Mouse (Mus musculus) C3H10T1/2 (cell line): ENCODE results near the gene Tex44. TPM values are rescaled to one million over a fixed set of nuclear protein-coding genes. Genes with fewer than 3 reads are reported as not detected.

Experiments used
- polyA plus RNA-seq, 2 experiments: library from polyadenylated mRNA; unstranded; fragments of >200 nt; fragmentation: generic; extraction: Trizol; gene quantifications; one replicate each; pipeline ENCODE4 v1.2.1; 2012; ENCODE audit warnings: missing spikeins in 2 of 2

Tex44 gene
- not detected for polyA plus RNA-seq

GRCm38 (mm10) chr1:86426128-86426527 is at the start of gene Tex44, which contains the start of gene Nmur1:
Gene Tex44, plus strand, starts transcription at chr1:86426329.
Gene Nmur1, minus strand, starts transcription at chr1:86426228.

Other genes starting within 250 kb of the Tex44 start
- gene B3gnt7, start 123.5 kb upstream of the Tex44 start, polyA plus RNA-seq = not detected
- 100 to 1,000 TPM in 1 of 2 experiments, 10 to 100 TPM in 1; 69.8 to 102 TPM for gene Ncl, start 66.9 kb upstream of the Tex44 start, polyA plus RNA-seq
- under 1 TPM in 1 of 2 experiments, not detected in 1; 0.04 TPM for gene Nmur1, start 101 bp upstream of the Tex44 start, polyA plus RNA-seq
- 1,000 to 10,000 TPM in 1 of 2 experiments, 100 to 1,000 TPM in 1; 531 to 1,518 TPM for gene Ptma, start 100.4 kb downstream of the Tex44 start, polyA plus RNA-seq
- gene Pde6d, start 156.3 kb downstream of the Tex44 start, polyA plus RNA-seq = 10 to 100 TPM; 21.9 to 66.1 TPM
- gene Cops7b, start 156.6 kb downstream of the Tex44 start, polyA plus RNA-seq = 10 to 100 TPM; 12.1 to 15.8 TPM
- gene Nppc, start 244.2 kb downstream of the Tex44 start, polyA plus RNA-seq = not detected